Mouse (Mus musculus) C2C12 (cell line): ENCODE data around the gene Ackr1. TPM values are rescaled to one million over a fixed set of nuclear protein-coding genes. Genes with fewer than 3 reads are reported as not detected.

Experiments
- H3K27me3 ChIP-seq: one replicate; pipeline ENCODE4 v1.6.1; 2011; ENCODE audit not compliant: control insufficient read depth, insufficient read depth, insufficient read length
- H3K36me3 ChIP-seq: one replicate; pipeline ENCODE4 v1.6.1; 2011; ENCODE audit not compliant: control insufficient read depth, insufficient read depth
- H3K4me3 ChIP-seq: one replicate; pipeline ENCODE4 v1.5.1; 2011; ENCODE audit warnings: mild to moderate bottlenecking, control low read depth; ENCODE audit not compliant: poor library complexity, insufficient read depth, severe bottlenecking
- H3K79me2 ChIP-seq: one replicate; pipeline ENCODE4 v1.6.1; 2011; ENCODE audit not compliant: control insufficient read depth, insufficient read depth
- H3K79me3 ChIP-seq: one replicate; pipeline ENCODE4 v1.6.1; 2011; ENCODE audit warnings: low read depth, control low read depth
- H3ac ChIP-seq: one replicate; pipeline ENCODE3; 2011; ENCODE audit warnings: low read depth; ENCODE audit not compliant: control insufficient read depth, insufficient read length
- CEBPB ChIP-seq: IDR thresholded peaks from one replicate; pipeline ENCODE4 v1.6.1; 2011; ENCODE audit warnings: low read depth, mild to moderate bottlenecking, control low read depth, moderate library complexity
- CTCF ChIP-seq: IDR thresholded peaks from one replicate; pipeline ENCODE4 v1.5.1; 2011; ENCODE audit not compliant: control insufficient read depth, insufficient read depth, insufficient read length
- FOSL1 ChIP-seq: IDR thresholded peaks from one replicate; pipeline ENCODE4 v1.8.0; 2011; ENCODE audit warnings: mild to moderate bottlenecking, low read length; ENCODE audit not compliant: poor library complexity, insufficient read depth, severe bottlenecking
- MAX ChIP-seq: IDR thresholded peaks from one replicate; pipeline ENCODE4 v1.6.1; 2011; ENCODE audit warnings: mild to moderate bottlenecking, control low read depth
- MYOD1 ChIP-seq: IDR thresholded peaks from one replicate; pipeline ENCODE4 v1.6.1; 2011; ENCODE audit warnings: low read depth; ENCODE audit not compliant: control insufficient read depth, insufficient read length
- MYOG ChIP-seq: IDR thresholded peaks from one replicate; pipeline ENCODE4 v1.6.1; 2011; ENCODE audit not compliant: control insufficient read depth, insufficient read length; ENCODE audit errors: extremely low read depth
- USF1 ChIP-seq: IDR thresholded peaks from one replicate; pipeline ENCODE4 v1.6.1; 2011; ENCODE audit warnings: low read depth, mild to moderate bottlenecking, control low read depth, moderate library complexity
- polyA plus RNA-seq: library from polyadenylated mRNA; unstranded; fragments of >200 nt; fragmentation: generic; extraction: Trizol; gene quantifications from one replicate; pipeline ENCODE4 v1.2.1, GENCODE M21; 2012; ENCODE audit warnings: missing spikeins

Gene Ackr1
- polyA plus RNA-seq, 1 experiment, result not detected

DNA sequence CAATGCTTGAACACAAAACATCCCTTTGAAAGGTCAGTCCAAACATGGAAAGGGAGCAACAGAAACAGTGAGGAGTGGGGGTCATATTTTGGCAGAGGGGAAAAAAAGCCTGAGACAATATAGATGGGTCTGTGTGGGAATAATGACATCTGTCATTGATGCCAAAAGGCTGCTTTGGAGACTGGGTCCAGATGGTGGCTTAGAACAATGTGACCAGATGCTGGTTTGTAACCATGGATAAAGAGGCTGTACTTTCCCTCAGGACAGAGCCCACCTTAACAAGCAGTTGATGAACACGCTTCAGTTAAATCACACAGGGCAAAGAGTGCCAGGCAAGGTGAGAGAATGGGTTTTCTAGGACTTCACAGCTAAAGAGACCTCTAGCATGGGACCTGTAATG is 8.9 kb upstream of the Ackr1 start:
- H3K27me3 ChIP-seq, result no peaks in the 10 kb centered on the region
- no peak overlapping the region for H3ac ChIP-seq
- H3K36me3 ChIP-seq, result no peaks in the 10 kb centered on the region
- TF ChIP-seq CEBPB, result no peak
- no peak for TF ChIP-seq MYOD1
- no peak for TF ChIP-seq CTCF
- no peak for TF ChIP-seq FOSL1
- no peak for TF ChIP-seq MAX
- no peak for TF ChIP-seq MYOG
- no peaks in the 10 kb centered on the region for H3K79me2 ChIP-seq
- H3K4me3 ChIP-seq, result no peak overlapping the region
- H3K79me3 ChIP-seq, result no peaks in the 10 kb centered on the region

- no peak for TF ChIP-seq CTCF
- TF ChIP-seq MAX, result no peak
- TF ChIP-seq MYOD1, result no peak
- TF ChIP-seq USF1, result no peak
- no peak for TF ChIP-seq FOSL1
- Histone ChIP-seq H3K79me3 (no peaks in the 10 kb centered on the region), H3ac (no peak overlapping the region), H3K27me3 (no peaks in the 10 kb centered on the region), H3K4me3 (no peak overlapping the region), H3K36me3 (no peaks in the 10 kb centered on the region), H3K79me2 (no peaks in the 10 kb centered on the region)
Observed at GRCm38 (mm10) chr1:173339543-173339942, 6.0 kb upstream of the Ackr1 start.

- Histone ChIP-seq H3K79me3 (no peaks in the 10 kb centered on the region), H3K4me3 (no peak overlapping the region), H3K36me3 (no peaks in the 10 kb centered on the region), H3K79me2 (no peaks in the 10 kb centered on the region), H3ac (no peak overlapping the region), H3K27me3 (no peaks in the 10 kb centered on the region)
- no peak for TF ChIP-seq MAX
- TF ChIP-seq FOSL1, result no peak
- TF ChIP-seq USF1, result no peak
- TF ChIP-seq CEBPB, result no peak
- TF ChIP-seq MYOG, result no peak
- TF ChIP-seq MYOD1, result no peak
- TF ChIP-seq CTCF, result no peak
Observed at GRCm38 (mm10) chr1:173337008-173337407, 3.5 kb upstream of the Ackr1 start.

DNA sequence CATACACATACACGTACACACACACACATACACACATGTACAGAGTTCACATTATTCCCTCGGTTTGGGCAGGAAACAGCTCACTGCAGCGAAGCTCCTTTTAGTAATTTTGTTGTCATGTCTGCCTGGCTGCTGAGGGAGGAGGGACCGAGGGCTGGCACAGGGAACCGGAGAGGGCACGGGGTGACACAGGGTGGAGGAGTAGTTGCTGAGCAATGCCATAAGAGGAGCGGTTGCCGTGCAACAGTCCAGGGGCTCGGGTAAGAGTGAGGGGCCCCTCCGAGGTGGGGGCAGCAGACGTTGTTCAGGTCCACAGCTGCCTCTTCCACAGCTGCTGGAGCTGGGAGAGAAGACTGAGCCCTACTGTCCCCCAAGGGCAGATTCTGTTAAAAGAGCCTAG is 2.4 kb upstream of the Ackr1 start:
- H3K4me3 ChIP-seq, result no peak overlapping the region
- H3K27me3 ChIP-seq, result no peaks in the 10 kb centered on the region
- no peaks in the 10 kb centered on the region for H3K79me2 ChIP-seq
- no peaks in the 10 kb centered on the region for H3K79me3 ChIP-seq
- no peaks in the 10 kb centered on the region for H3K36me3 ChIP-seq
- TF ChIP-seq MAX, result no peak
- no peak for TF ChIP-seq USF1
- no peak for TF ChIP-seq MYOG
- no peak for TF ChIP-seq MYOD1
- no peak for TF ChIP-seq CTCF
- no peak for TF ChIP-seq FOSL1
- no peak for TF ChIP-seq CEBPB
- no peak overlapping the region for H3ac ChIP-seq

GRCm38 (mm10) chr1:173332418-173332817 is 1.1 kb downstream of the Ackr1 start:
- Histone ChIP-seq H3ac (no peak overlapping the region), H3K36me3 (no peaks in the 10 kb centered on the region), H3K79me2 (no peaks in the 10 kb centered on the region), H3K27me3 (no peaks in the 10 kb centered on the region), H3K4me3 (no peak overlapping the region), H3K79me3 (no peaks in the 10 kb centered on the region)
- TF ChIP-seq MAX (no peak), MYOG (no peak), CEBPB (no peak), MYOD1 (no peak), USF1 (no peak), CTCF (no peak), FOSL1 (no peak)

DNA sequence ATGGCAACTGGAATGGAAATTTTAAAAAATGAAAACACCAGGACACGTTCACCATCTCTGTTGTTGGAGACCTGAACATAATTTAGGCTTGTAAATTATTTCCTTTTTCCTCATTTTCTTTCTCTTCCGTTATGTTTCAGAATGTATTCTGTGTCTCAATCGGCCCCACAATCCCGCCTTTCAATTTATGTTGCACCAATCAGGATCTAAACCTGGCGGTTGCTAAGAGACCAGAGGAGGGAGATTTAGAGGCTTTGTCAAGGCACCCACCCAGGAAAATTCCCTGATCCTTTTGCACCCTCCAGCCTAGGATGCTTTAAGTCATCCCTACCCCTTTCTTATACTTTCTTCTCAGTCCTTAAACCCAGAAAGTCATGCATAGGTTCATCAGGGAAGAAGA is 3.8 kb downstream of the Ackr1 start:
- Histone ChIP-seq H3K36me3 (no peaks in the 10 kb centered on the region), H3K27me3 (no peaks in the 10 kb centered on the region), H3K4me3 (no peak overlapping the region), H3ac (no peak overlapping the region), H3K79me3 (no peaks in the 10 kb centered on the region), H3K79me2 (no peaks in the 10 kb centered on the region)
- TF ChIP-seq FOSL1, result no peak
- TF ChIP-seq CTCF, result no peak
- no peak for TF ChIP-seq MYOD1
- TF ChIP-seq USF1, result no peak
- no peak for TF ChIP-seq MAX
- no peak for TF ChIP-seq MYOG
- TF ChIP-seq CEBPB, result no peak
